Mouse (Mus musculus) liver, embryonic 16.5 days (tissue): ENCODE results near the gene Rarb. TPM values are rescaled to one million over a fixed set of nuclear protein-coding genes. Genes with fewer than 3 reads are reported as not detected.

ENCODE experiments used
- ATAC-seq: fragments of 200-750 bp; cut with Nextera tagmentation; 2 replicates; pipeline ENCODE4 v1.8.0; 2017; ENCODE audit warnings: low read depth, mild to moderate bottlenecking, moderate number of reproducible peaks, moderate library complexity
- H3K27ac ChIP-seq: fragments of 300-500 bp; sonication (generic); 2 replicates; pipeline ENCODE4 v1.5.1; 2014; ENCODE audit warnings: mild to moderate bottlenecking, low read length
- H3K27me3 ChIP-seq: fragments of 300-500 bp; sonication (generic); 2 replicates; pipeline ENCODE4 v1.6.1; 2014; ENCODE audit warnings: low read depth, low read length, mixed read lengths; ENCODE audit not compliant: control insufficient read depth, insufficient read depth
- H3K36me3 ChIP-seq: fragments of 300-500 bp; sonication (generic); 2 replicates; pipeline ENCODE4 v1.6.1; 2014; ENCODE audit warnings: mild to moderate bottlenecking; ENCODE audit not compliant: control insufficient read depth, insufficient read depth
- H3K4me1 ChIP-seq: fragments of 300-500 bp; sonication (generic); 2 replicates; pipeline ENCODE4 v1.6.1; 2014; ENCODE audit warnings: low read depth, low read length, mixed read lengths; ENCODE audit not compliant: control insufficient read depth
- H3K4me2 ChIP-seq: fragments of 300-500 bp; sonication (generic); 2 replicates; pipeline ENCODE4 v1.6.1; 2014; ENCODE audit warnings: low read depth, low read length, mixed read lengths
- H3K4me3 ChIP-seq: fragments of 300-500 bp; sonication (generic); 2 replicates; pipeline ENCODE4 v1.5.1; 2014; ENCODE audit warnings: low read depth, mild to moderate bottlenecking, low read length
- H3K9ac ChIP-seq: fragments of 300-500 bp; sonication (generic); 2 replicates; pipeline ENCODE4 v1.6.1; 2014; ENCODE audit warnings: low read depth, low read length
- H3K9me3 ChIP-seq: fragments of 300-500 bp; sonication (generic); replicated peaks from 2 replicates; pipeline ENCODE4 v1.6.1; 2016; ENCODE audit warnings: low read length; ENCODE audit not compliant: control insufficient read depth
- WGBS: fragments of 180-500 bp; shearing (Covaris S2); extraction: QIAGEN DNeasy Blood & Tissue Kit; methylation state at CpG from one replicate; pipeline ENCODE4 v1.1.7; 2014; ENCODE audit not compliant: insufficient replicate concordance; 5-methylcytosine and 5-hydroxymethylcytosine counted together
- polyA plus RNA-seq: library from polyadenylated mRNA; unstranded; fragments of >200 nt; fragmentation: Nextera tagmentation; extraction: Ambion mirVana; gene quantifications from 2 replicates; pipeline ENCODE4 v1.2.1, GENCODE M21; 2015

Gene Rarb
- polyA plus RNA-seq = 1.3 and 1.5 TPM in 2 replicates

DNA sequence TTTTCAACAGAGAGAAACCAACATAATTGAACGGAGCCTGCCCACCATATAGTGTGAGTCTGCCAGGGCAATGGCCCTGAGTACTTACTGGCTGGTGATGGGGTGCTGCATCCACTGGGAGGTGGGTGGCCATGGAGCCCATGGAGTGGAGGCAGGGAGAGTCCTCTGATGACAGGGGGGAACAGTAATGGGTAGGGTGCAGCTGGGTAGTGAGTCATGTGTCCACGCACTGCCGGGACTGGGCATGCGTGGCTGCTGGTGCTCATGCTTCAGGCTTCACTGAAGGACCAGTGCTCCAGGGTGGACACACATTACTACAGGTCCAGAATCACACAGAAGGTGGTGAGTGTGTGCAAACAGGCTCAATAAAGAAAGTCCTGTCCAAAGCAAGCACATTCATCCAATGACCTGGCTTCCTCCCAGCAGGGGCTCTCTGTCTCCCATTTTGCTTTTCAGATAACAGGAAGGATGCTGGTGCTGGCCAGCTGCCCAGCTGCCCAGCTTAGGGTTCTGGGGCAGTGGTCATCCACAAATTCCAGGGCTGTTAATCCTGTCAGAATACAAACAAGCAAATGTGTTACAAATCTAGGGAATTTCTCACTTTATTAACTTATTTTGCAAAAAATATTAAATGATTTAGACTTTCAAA, at the start of gene Rarb:
TSS of gene Rarb (minus strand) at position 555 of the 649 bp plus-strand sequence.
- H3K9me3 ChIP-seq = no peaks in the 10 kb centered on the region
- H3K9ac ChIP-seq = no peak within 1 kb of the TSS
- no peaks in the 10 kb centered on the region for H3K27me3 ChIP-seq
- H3K4me2 ChIP-seq = no peak within 1 kb of the TSS
- no peak within 1 kb of the TSS for H3K4me3 ChIP-seq
- H3K4me1 ChIP-seq = no peaks in the 10 kb centered on the region
- WGBS = 63% methylated on average over 4 of the region's 4 CpGs
- no peaks in the 10 kb centered on the region for H3K36me3 ChIP-seq
- no peak for ATAC-seq
- H3K27ac ChIP-seq = no peak within 1 kb of the TSS

DNA sequence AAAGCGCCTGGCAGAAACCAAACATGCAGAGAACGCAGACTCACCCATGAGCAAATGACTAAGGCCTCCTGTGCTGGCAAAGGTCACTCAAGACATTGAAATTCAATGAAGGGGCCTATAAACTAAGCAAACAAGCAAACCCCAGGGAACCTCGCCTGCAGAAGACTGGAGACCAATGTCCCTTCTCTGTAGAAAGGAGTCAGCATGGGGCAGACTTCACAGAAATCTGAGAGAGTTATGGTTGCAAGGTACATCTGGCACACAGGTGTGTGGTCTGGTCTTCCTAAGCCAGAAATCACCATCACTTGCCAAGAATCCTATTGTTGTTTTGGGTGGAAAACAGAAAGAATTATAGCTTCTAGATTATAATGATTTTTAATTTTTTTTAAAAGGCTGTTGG, 23.1 kb upstream of the Rarb start:
- 52% methylated on average over 3 of the region's 3 CpGs for WGBS

DNA sequence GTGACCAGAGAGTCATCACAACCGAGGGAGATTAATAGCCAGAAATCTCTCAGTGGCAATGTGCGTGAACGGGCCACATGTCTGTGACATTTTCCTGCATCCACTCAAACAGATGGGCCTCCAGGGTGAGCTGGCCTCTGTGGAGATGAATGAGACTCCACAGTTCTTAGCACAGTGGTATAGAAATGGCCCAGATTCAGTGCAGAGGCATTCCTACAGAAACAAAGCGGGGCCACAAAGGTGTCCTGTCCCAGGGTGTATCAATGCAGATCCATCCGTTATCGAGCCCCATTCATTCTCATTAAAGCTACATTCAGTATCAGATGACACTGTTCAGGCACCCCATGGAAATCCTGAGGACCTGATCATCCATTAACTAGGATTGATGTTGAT, 22.6 kb upstream of the Rarb start:
- WGBS = 65% methylated on average over 6 of the region's 6 CpGs
- H3K4me1 ChIP-seq = no peaks in the 10 kb centered on the region
- no peaks in the 10 kb centered on the region for H3K9me3 ChIP-seq
- ATAC-seq = no peak
- no peaks in the 10 kb centered on the region for H3K27me3 ChIP-seq
- no peak overlapping the region for H3K27ac ChIP-seq
- H3K4me2 ChIP-seq = no peak overlapping the region
- no peaks in the 10 kb centered on the region for H3K36me3 ChIP-seq
- H3K4me3 ChIP-seq = no peak overlapping the region
- no peak overlapping the region for H3K9ac ChIP-seq

More for the DNA sequence above, 23.1 kb upstream of the Rarb start:
- Histone ChIP-seq H3K9ac (no peak overlapping the region), H3K27me3 (no peaks in the 10 kb centered on the region), H3K4me1 (no peaks in the 10 kb centered on the region), H3K4me3 (no peak overlapping the region), H3K9me3 (no peaks in the 10 kb centered on the region), H3K27ac (no peak overlapping the region), H3K36me3 (no peaks in the 10 kb centered on the region), H3K4me2 (no peak overlapping the region)
- no peak for ATAC-seq

DNA sequence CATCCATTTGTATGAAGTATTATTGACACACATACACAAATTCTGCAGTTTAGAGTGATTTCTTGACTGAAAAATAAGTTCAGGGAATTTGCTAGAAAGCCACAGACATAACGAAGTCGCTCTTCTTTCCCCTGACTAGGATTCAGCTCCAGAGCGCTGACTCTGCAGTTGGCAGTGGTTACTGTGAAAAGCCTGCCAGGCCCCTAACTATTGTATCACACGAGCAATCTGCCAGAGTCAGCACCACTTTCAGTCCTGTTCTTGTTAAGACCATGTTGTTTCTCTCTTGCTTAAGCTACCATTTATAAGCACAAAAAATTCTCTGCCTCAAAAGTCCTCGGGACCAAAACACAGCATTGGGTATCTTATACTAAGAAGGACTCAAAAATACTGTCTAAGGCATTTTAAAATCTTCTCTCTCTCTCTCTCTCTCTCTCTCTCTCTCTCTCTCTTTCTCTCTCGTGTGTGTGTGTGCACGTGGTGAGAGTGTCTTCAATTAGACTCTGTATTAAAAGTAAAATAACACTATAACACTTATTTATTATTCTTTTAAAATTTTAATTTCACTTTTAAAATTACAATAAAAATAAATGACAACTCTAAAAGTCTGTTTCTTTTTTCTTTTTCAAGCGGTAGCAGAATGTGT, 22.1 kb upstream of the Rarb start:
- Histone ChIP-seq H3K27ac (no peak overlapping the region), H3K36me3 (no peaks in the 10 kb centered on the region), H3K27me3 (no peaks in the 10 kb centered on the region), H3K4me2 (no peak overlapping the region), H3K9me3 (no peaks in the 10 kb centered on the region), H3K4me1 (no peaks in the 10 kb centered on the region), H3K4me3 (no peak overlapping the region), H3K9ac (no peak overlapping the region)
- ATAC-seq = no peak
- 58% methylated on average over 8 of the region's 8 CpGs for WGBS

DNA sequence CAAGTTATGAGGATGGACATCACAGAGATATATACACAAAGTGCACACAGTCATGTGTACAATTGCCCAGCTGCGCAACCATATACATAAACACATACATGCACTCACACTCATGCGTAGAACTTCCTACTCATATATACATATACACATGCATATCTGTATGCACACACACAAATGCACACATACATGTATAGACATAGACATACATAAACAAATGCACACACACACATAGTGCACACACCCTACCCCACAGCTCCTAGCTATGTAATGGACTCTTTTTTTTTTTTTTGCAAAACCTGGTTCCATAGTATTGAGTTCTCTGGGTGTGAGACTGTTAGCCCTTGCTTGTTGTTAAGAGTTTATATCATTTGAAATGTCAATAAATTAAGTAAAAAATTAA, 21.2 kb upstream of the Rarb start:
- H3K4me2 ChIP-seq = no peak overlapping the region
- H3K27ac ChIP-seq = no peak overlapping the region
- WGBS = 80% methylated on average over 2 of the region's 2 CpGs
- no peaks in the 10 kb centered on the region for H3K36me3 ChIP-seq
- H3K9me3 ChIP-seq = no peaks in the 10 kb centered on the region
- no peak overlapping the region for H3K4me3 ChIP-seq
- no peak overlapping the region for H3K9ac ChIP-seq
- ATAC-seq = no peak
- no peaks in the 10 kb centered on the region for H3K27me3 ChIP-seq
- no peaks in the 10 kb centered on the region for H3K4me1 ChIP-seq

DNA sequence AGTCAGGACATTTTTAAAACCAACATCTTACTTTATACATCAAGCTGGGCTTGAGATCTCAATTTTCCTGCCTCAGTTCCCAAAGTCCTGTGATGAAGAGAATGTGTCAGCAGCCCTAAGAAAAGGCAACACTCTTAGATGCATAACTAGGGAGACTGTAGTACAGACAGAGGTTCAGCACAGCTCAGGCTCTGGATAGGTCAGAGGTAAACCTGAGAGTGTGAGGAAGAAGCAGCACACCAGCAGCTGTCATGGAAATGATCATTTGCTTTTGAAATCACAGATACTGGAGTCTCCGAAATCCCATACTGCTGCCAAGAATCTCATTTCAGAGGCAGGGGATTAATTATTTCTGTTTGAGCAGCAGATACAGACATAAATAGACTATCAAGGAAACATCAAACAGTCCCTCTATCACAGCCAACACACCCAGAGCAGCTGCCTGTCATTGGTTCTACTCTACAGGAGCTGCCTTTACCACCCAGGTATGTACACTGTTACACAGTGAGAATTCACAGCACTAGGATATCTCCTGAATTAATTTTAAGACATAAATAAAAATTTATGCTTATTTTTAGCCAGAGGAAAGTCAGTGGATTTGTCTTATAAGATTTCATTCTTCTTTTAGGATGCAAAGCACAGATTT, 3.7 kb downstream of the Rarb start:
- no peak overlapping the region for H3K9ac ChIP-seq
- no peak for ATAC-seq
- 58% methylated on average over 1 of the region's 1 CpGs for WGBS
- H3K4me3 ChIP-seq = no peak overlapping the region
- H3K4me1 ChIP-seq = no peaks in the 10 kb centered on the region
- no peaks in the 10 kb centered on the region for H3K36me3 ChIP-seq
- no peaks in the 10 kb centered on the region for H3K27me3 ChIP-seq
- H3K27ac ChIP-seq = no peak overlapping the region
- no peaks in the 10 kb centered on the region for H3K9me3 ChIP-seq
- H3K4me2 ChIP-seq = no peak overlapping the region

DNA sequence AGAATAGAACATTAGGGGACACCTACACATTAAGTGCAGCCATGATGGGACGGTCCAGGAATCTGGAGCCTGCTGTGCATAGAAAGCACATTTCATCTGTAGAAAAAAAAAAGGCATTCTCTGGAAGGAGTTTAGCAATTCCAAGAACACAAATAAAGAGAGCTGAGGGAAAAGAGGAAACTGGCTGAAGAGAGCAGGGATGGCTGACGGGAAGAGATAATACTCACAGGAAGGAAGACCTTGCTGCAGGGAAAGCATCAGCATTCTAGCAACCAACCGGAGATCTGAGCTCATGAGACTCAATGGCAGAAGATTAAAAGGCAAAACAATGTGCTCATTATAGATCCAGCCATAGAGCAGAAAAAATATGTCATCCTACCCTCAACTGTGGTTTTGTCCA, 12.8 kb downstream of the Rarb start:
- no peaks in the 10 kb centered on the region for H3K4me1 ChIP-seq
- no peaks in the 10 kb centered on the region for H3K36me3 ChIP-seq
- no peak overlapping the region for H3K27ac ChIP-seq
- H3K27me3 ChIP-seq = no peaks in the 10 kb centered on the region
- no peak overlapping the region for H3K4me3 ChIP-seq
- H3K4me2 ChIP-seq = no peak overlapping the region
- H3K9ac ChIP-seq = no peak overlapping the region
- WGBS = 29% methylated on average over 3 of the region's 3 CpGs
- ATAC-seq = 0 out of 2 replicates have a peak, but pooled peaks have one; percentile 32
- no peaks in the 10 kb centered on the region for H3K9me3 ChIP-seq

DNA sequence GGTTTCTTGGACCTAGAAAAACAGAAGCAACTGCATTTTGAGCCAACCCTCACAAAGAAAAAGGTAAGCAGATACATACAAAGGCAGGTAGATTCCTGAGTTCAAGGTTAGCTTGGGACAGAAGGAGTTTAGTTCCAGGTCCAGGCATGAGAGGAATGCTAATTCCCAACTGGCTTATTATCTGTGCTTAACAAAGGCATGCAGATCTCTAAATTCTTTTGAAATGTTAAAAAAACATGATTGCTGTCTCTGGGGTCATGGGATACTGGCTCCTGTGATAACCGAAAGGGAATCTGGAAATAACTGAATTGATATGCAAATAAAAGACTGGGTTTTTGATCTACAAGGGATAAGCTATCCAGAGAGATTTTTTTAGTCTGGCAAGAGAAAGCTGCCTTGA, 28.8 kb downstream of the Rarb start:
- WGBS = 51% methylated on average over 1 of the region's 1 CpGs
- no peak overlapping the region for H3K4me3 ChIP-seq
- no peak overlapping the region for H3K4me2 ChIP-seq
- H3K27me3 ChIP-seq = no peaks in the 10 kb centered on the region
- H3K4me1 ChIP-seq = no peaks in the 10 kb centered on the region
- no peaks in the 10 kb centered on the region for H3K36me3 ChIP-seq
- no peak for ATAC-seq
- no peaks in the 10 kb centered on the region for H3K9me3 ChIP-seq
- no peak overlapping the region for H3K9ac ChIP-seq
- no peak overlapping the region for H3K27ac ChIP-seq

DNA sequence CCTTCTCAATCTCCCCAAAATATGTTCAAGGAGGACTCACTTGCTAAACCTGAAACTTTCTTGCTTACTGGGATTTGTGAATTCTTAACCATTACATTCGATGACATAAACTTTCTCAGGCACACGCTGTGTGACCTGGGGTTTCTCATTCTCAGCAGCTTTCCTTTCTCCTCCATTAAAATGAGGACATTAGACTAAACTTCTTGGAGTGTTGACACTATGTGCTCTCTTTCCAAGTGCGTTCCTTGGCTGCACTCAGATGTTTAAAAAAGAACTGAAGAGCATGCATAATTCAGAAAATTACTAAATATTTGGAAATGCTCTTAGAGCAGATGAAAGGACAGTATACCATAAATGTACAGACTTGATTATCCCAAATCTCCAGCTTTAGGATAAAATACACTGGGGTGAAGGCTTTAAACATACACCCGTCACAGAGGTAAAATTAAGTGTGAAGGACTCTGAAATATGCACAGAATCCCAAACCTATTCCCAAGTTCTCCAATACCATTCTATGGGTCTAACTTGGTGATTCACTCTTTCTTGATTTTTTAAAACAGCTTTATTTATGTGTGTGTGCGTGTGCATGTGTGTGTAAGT, 36.9 kb downstream of the Rarb start:
- no peak overlapping the region for H3K27ac ChIP-seq

More for the DNA sequence above, 36.9 kb downstream of the Rarb start:
- 55% methylated on average over 5 of the region's 5 CpGs for WGBS
- H3K9ac ChIP-seq = no peak overlapping the region
- no peaks in the 10 kb centered on the region for H3K4me1 ChIP-seq
- no peak overlapping the region for H3K4me3 ChIP-seq
- ATAC-seq = no peak
- H3K27me3 ChIP-seq = no peaks in the 10 kb centered on the region
- no peaks in the 10 kb centered on the region for H3K9me3 ChIP-seq
- H3K36me3 ChIP-seq = no peaks in the 10 kb centered on the region
- no peak overlapping the region for H3K4me2 ChIP-seq
